In the genomic region with DNA sequence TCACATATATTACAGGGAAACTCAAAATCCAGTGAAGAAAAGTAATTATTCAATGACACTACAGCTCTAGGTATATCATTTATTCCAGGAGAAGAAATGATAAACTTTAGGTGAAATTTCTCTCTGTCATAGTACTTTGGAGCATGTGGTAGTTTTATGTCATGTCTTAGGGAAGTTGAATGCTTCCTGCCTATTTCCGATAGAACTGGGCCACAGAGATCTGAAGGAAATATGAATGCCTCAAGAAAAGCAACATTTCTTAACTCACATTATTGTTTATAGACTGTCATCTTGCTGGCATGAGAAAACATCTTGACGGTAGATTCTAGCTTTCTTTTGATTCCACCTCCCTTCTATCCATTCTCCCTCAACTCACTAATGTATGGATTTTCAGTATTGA, we compare ENCODE assay signal across 22 mouse cellular contexts.
"Had no signal": no experiment of that assay in that cellular context is flagged by ENCODE, and none has a peak within 500 bp of the region (broad histone marks: within the 10 kb centered on the region; RNA-seq: fewer than 3 reads in every experiment).

No protein-coding gene starts in this region.

- ATAC-seq: hindbrain, embryonic 16.5 days; hindbrain, postnatal 0 days; inflammation-experienced regulatory T-cells, adult 6 months; intestine, embryonic 15.5 days; intestine, embryonic 16.5 days; intestine, postnatal 0 days had no signal

- DNase-seq: heart, postnatal 10 days; heart, postnatal 14 days; heart, postnatal 36 days; heart, postnatal 4 days; kidney, adult 11 months; kidney, adult 18-20 months; kidney, adult 2 months; kidney, adult 8-10 months; kidney, adult 9 months; kidney, postnatal 10 days; kidney, postnatal 14 days; kidney, postnatal 25 days; kidney, postnatal 36 days; kidney, postnatal 4 days; layer of hippocampus, adult 9-11 months; layer of hippocampus, postnatal 36 days had no signal
